Mouse (Mus musculus): ENCODE results near the gene Grip1.

The Grip1 gene

GRCm38 (mm10) chr10:119951460-119951859, 497.8 kb downstream of the Grip1 start:
- DNase-seq (ENCODE audit: low spot score in 2 of 2) = no peak

DNA sequence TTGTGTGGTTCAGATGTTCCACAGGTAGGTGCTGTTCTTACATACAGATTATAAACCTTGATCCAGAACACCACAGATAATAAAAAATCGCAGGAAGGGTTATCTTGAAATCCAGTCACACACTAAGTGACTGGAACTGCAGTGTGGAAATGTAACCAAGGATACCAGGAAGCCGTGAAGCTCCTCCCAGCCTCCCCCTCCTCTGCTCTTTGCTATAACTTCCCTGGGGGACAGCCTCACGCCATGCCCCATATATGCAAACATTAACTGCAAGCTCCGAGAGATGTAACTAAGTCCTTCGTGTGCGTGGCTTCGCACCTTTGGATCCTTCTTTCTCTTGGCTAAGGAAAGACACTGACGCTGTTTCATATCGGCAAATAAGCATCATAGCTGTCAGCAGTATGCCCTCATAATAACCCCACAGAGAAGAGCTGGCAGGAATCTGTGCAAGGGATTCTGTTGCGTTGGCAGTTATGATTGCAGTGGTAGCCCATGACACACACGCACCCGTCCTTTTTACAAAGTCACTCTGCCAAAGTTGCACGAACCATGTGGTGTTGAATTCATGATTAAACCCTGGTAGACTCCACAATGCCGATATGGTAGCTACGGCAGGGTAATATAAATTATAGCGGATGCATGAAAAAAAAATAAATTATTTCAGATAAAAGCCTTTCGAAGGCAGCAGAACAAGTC, 503.8 kb downstream of the Grip1 start:
- DNase-seq (ENCODE audit: low spot score in 2 of 2) = no peak

- DNase-seq (ENCODE audit: low spot score in 2 of 2) = no peak
Observed at GRCm38 (mm10) chr10:119960915-119961314, 507.3 kb downstream of the Grip1 start.

DNA sequence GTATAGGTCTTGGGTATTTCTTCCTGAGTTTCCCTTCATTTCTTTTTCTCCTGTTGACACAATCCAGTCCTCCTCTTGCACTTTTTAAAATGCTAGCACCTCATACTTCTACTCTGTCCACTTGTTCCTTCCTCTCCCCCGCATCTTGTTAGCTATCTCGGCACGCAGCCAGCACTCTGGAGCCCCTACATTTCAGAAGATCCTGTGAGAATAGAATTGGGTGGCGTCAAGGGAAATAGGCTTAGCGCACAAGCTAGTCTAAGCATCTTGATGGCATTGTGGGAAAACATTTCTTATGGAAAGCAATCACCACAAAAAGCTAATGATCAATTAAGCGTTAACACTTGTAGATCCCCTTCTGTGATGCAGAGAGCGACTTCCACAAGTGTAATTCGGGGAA, 512.7 kb downstream of the Grip1 start:
- DNase-seq (ENCODE audit: low spot score in 2 of 2) = no peak

DNA sequence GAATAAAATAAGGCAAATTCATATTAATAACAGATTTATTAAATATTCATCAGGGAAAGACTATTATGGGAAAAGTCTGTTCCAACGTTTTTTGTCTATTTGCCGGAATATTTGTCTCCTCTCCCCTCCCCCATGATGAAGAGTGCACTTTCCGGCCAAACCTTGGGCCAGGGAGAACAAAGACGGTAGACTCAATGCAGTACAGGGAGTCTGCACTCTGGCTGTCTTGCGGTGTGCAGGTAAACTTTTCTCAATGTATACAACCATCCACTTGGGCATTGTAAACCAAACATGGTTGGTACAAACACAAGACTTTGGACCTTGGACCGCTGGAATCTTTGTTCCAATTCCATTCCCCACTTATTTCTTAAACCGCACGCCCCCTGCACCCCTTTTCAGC, 525.8 kb downstream of the Grip1 start:
- DNase-seq (ENCODE audit: low spot score in 2 of 2) = no peak

- no peak for DNase-seq (ENCODE audit: low spot score in 2 of 2)
Observed at GRCm38 (mm10) chr10:119980032-119980431, 526.4 kb downstream of the Grip1 start.

GRCm38 (mm10) chr10:119984299-119984698, 530.7 kb downstream of the Grip1 start:
- no peak for DNase-seq (ENCODE audit: low spot score in 2 of 2)

DNA sequence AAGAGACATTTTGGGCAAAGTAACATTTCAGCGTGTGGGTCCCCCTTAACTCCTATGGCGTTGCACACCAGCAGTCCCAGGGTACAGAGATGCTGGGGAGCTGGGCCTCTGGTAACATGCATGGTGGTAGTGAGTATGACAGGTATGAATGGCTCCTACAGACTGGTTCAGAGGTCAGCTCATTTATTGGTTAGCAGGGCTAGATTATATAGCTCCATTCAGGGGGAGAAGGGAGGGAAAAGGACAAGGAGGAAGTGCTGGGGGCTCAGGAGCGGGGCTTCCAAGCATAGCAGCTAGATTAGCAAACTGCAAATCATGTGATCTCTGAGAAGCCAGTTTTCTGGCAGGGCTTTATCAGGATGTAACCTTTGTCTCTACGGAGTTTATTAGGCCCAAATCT, 544.8 kb downstream of the Grip1 start:
- DNase-seq (ENCODE audit: low spot score in 2 of 2) = no peak

- DNase-seq (ENCODE audit: low spot score in 2 of 2) = no peak
Observed at GRCm38 (mm10) chr10:120002149-120002548, 548.5 kb downstream of the Grip1 start.

GRCm38 (mm10) chr10:120004096-120004495, 550.5 kb downstream of the Grip1 start:
- no peak for DNase-seq (ENCODE audit: low spot score in 2 of 2)

- no peak for DNase-seq (ENCODE audit: low spot score in 2 of 2)
Observed at GRCm38 (mm10) chr10:120005581-120005980, 552.0 kb downstream of the Grip1 start.

DNA sequence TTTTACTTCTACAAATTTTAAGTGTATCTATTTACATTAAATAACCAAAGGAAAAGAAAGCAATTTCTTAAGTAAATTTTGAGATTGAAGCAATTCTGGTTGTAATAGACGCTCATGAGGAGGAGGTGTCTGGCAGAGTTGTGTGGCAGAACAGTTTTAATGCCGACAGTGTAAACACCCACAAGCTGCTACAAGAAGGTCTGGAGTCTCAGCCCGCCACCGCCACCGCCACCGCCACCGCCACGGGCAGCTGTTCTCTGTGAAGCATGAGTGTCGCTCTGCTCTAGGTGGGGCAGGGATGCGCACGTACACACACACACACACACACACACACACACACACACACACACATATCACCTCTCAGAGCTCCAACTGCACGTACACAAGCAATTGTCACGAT, 558.7 kb downstream of the Grip1 start:
- no peak for DNase-seq (ENCODE audit: low spot score in 2 of 2)

DNA sequence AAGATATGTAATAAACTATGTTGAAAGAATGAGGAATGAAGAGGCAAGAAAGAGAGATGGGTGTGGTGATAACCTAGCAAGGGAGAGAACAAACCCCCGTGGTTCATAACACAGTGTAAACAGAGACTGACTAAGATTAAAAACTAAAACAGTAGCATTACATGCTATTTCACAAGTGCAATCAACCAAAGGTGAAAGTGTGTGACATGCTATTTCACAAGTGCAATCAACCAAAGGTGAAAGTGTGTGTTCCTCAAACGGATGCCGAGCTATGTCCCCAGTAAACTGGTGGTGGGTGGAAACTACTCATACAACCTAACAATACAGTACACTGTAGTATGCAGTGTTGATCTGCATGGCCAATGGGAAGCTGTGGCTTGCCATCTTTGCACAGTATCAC, 561.5 kb downstream of the Grip1 start:
- DNase-seq (ENCODE audit: low spot score in 2 of 2) = no peak

GRCm38 (mm10) chr10:120026437-120026836, 572.8 kb downstream of the Grip1 start:
- DNase-seq (ENCODE audit: low spot score in 2 of 2) = no peak

DNA sequence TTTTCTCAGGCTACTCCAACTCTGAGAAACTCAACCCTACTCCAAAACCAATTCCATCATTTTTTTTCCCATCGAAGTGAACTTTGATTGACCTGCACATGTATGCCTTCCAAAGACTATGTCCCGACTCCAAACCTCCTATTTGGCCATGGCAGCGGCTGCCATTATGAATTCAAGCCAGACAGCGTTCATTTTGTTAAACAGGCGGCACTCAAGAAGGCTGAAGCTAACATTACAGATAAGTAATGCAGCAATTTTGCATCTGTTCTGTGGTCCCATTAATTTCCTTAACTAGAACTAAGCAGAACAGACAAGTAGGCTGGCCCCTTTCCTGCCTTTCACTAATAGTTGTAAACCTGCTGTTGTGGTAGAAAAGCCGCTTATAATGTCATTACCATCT, 577.3 kb downstream of the Grip1 start:
- DNase-seq (ENCODE audit: low spot score in 2 of 2) = no peak

DNA sequence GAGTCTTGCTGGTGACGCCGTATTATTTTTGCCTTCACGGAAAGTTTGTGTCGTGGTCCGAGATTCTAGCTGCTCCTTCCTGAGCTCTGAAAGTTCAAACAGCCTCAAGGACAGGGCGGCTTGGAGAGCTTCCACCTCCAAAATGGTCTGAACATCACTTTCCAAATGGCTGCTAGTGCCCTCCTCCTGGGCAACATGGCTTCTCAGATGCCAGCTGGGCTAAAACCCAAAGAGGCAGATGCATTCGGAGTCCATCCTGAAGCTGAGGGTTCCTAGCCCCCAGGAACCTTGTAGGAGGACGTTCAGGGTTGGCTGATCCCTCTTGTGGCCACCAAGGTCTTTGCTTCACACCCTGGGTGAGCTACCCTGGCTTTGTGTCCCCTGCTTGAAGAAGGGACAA, 577.7 kb downstream of the Grip1 start:
- DNase-seq (ENCODE audit: low spot score in 2 of 2) = no peak

DNA sequence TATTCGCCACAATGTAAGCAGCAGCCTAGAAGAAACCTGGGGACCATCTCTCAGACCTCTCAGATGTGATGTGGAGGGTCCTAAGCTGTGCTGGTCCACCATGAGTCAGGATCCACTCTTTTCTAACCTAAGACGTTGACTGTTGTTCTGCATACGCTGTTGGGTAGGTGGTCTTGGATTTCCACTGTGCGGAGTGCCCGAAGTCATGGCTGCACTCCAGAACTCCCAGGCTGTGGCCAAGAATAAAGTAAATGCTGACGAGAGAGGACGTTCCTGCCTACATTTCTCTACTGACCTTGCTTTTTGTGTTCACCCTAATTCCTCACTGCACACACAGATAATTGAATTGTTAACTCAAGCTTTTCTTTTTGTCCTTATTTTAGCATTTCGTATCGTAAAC, 580.2 kb downstream of the Grip1 start:
- DNase-seq (ENCODE audit: low spot score in 2 of 2) = no peak

GRCm38 (mm10) chr10:120035211-120035733, 581.6 kb downstream of the Grip1 start:
- no peak for DNase-seq (ENCODE audit: low spot score in 2 of 2)

DNA sequence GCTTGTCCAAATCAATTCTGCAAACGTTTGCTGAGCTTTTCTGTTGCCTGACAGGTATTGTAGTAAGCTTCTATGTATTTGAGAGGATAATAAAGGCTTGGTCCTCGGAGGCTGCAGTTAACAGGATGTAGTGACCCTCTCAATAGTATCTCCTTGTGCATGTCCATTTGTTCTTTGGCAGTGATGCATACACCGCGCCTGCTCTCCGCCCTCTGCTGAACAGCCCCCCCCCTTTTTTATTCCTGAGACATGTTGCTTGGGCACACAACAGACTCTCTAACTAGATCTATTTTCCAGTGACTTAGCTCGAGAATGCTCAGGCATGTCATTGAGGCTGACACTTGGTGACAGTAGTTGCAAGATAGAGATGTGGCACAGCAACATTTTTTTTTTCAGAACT, 582.2 kb downstream of the Grip1 start:
- no peak for DNase-seq (ENCODE audit: low spot score in 2 of 2)

- DNase-seq (ENCODE audit: low spot score in 2 of 2) = no peak
Observed at GRCm38 (mm10) chr10:120038194-120038593, 584.6 kb downstream of the Grip1 start.

DNA sequence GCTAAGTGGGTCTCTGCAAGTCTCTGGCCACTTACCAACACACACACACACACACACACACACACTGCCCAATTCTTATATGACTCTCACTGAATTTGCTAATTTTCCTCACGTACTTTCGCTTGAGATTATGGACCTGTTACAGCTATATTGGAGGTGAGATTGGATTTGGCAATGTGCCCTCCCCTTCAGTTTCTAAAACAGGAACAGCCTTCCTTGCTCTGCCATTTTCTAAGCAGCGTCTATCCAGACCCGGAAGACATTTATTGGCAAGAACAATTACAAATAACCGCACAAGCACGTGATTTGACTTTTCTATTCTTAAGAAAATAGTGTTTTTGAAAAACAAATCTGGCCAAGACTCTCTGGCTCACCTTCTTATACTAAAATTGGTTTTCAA, 590.6 kb downstream of the Grip1 start:
- DNase-seq (ENCODE audit: low spot score in 2 of 2) = no peak

- DNase-seq (ENCODE audit: low spot score in 2 of 2) = no peak
Observed at GRCm38 (mm10) chr10:120044714-120045234, 591.1 kb downstream of the Grip1 start.

- DNase-seq (ENCODE audit: low spot score in 2 of 2) = no peak
Observed at GRCm38 (mm10) chr10:120060579-120061237, 607.1 kb downstream of the Grip1 start.
